Mouse (Mus musculus) forebrain, embryonic 12.5 days (tissue): ENCODE data around the gene Crb2. TPM values are rescaled to one million over a fixed set of nuclear protein-coding genes. Genes with fewer than 3 reads are reported as not detected.

ENCODE experiments used
- ATAC-seq: fragments of 200-750 bp; cut with Nextera tagmentation; 2 replicates; pipeline ENCODE4 v1.8.0; 2017; ENCODE audit warnings: moderate TSS enrichment; ENCODE audit not compliant: low FRiP score
- H3K27ac ChIP-seq: fragments of 300-500 bp; sonication (generic); 2 replicates; pipeline ENCODE4 v1.5.1; 2016; ENCODE audit warnings: mild to moderate bottlenecking
- H3K27me3 ChIP-seq: fragments of 300-500 bp; sonication (generic); 2 replicates; pipeline ENCODE4 v1.6.1; 2016; ENCODE audit warnings: mild to moderate bottlenecking
- H3K36me3 ChIP-seq: fragments of 300-500 bp; sonication (generic); replicated peaks from 2 replicates; pipeline ENCODE4 v1.6.1; 2016; ENCODE audit warnings: mild to moderate bottlenecking
- H3K4me1 ChIP-seq: fragments of 300-500 bp; sonication (generic); 2 replicates; pipeline ENCODE4 v1.6.1; 2016
- H3K4me2 ChIP-seq: fragments of 300-500 bp; sonication (generic); 2 replicates; pipeline ENCODE4 v1.6.1; 2016; ENCODE audit warnings: mild to moderate bottlenecking, moderate library complexity
- H3K4me3 ChIP-seq: fragments of 300-500 bp; sonication (generic); replicated peaks from 2 replicates; pipeline ENCODE4 v1.5.1; 2016; ENCODE audit warnings: mild to moderate bottlenecking
- H3K9ac ChIP-seq: fragments of 300-500 bp; sonication (generic); 2 replicates; pipeline ENCODE4 v1.6.1; 2016; ENCODE audit warnings: mild to moderate bottlenecking
- H3K9me3 ChIP-seq: fragments of 300-500 bp; sonication (generic); 2 replicates; pipeline ENCODE4 v1.6.1; 2016
- WGBS: fragments of 180-500 bp; shearing (Covaris S2); methylation state at CpG from one replicate; pipeline ENCODE4 v1.1.7; 2016; 5-methylcytosine and 5-hydroxymethylcytosine counted together
- polyA plus RNA-seq: library from polyadenylated mRNA; unstranded; fragments of >200 nt; fragmentation: Nextera tagmentation; extraction: Ambion mirVana; gene quantifications from 2 replicates; pipeline ENCODE4 v1.2.1, GENCODE M21; 2016

The Crb2 gene
- polyA plus RNA-seq, 1 experiment from 2014 or later, result 24.9 TPM

- Histone ChIP-seq H3K9ac (no peak overlapping the region), H3K27ac (peak overlapping the region; percentile 96), H3K4me2 (peak overlapping the region; percentile 33), H3K27me3 (no peaks in the 10 kb centered on the region), H3K4me3 (no peak overlapping the region), H3K9me3 (no peaks in the 10 kb centered on the region), H3K4me1 (peaks cover 32% of the 10 kb centered on the region), H3K36me3 (no peaks in the 10 kb centered on the region)
- ATAC-seq, result peak; percentile 96
- 3% methylated on average over 7 of the region's 7 CpGs for WGBS
Observed at GRCm38 (mm10) chr2:37842151-37842569, 66.1 kb downstream of the Crb2 start.

DNA sequence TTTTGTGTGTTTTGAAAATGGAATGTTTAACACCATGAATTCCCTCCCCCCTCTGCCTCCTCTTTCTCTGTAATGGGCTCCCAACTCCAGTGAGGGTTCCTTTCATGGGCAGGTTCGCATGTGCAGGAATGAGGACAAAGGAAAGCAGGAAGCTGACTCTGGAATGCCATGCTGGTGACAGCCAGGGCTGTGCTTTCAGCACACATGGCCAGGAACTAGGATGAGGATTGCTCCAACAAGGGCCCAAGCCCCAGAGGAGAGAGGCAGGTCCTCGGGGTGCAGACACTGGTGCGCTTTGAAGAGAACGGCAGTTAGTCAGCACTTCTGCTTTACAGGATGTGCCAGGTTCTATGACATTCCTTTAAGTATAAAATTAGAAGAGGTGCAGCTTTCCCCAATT, 66.7 kb downstream of the Crb2 start:
- H3K4me3 ChIP-seq, result no peak overlapping the region
- peak; percentile 83 for ATAC-seq
- H3K4me2 ChIP-seq, result peak overlapping the region; percentile 33
- peak overlapping the region; percentile 29; the same call in 1 of the 2 replicates for H3K9ac ChIP-seq
- peaks cover 32% of the 10 kb centered on the region for H3K4me1 ChIP-seq
- H3K9me3 ChIP-seq, result no peaks in the 10 kb centered on the region
- no peaks in the 10 kb centered on the region for H3K27me3 ChIP-seq
- WGBS, result 18% methylated on average over 4 of the region's 4 CpGs
- H3K36me3 ChIP-seq, result no peaks in the 10 kb centered on the region
- peak overlapping the region; percentile 96 for H3K27ac ChIP-seq

Other genes starting within 250 kb of the Crb2 start
- 112 and 118 TPM in 2 replicates for gene Strbp, start 72.4 kb upstream of the Crb2 start, polyA plus RNA-seq